Mouse (Mus musculus) frontal cortex, adult (tissue): Measurements from ENCODE around the gene Rpain.

ENCODE experiments used
- ATAC-seq: cut with Nextera tagmentation; 2 replicates; pipeline ENCODE4 v1.9.2; 2017; ENCODE audit warnings: mild to moderate bottlenecking, moderate library complexity, mixed read lengths; ENCODE audit not compliant: low TSS enrichment

Gene Rpain

GRCm38 (mm10) chr11:71001167-71001566 is 31.2 kb downstream of the Rpain start:
- peak; percentile 22; the same call in 1 of the 2 replicates for ATAC-seq

- ATAC-seq, result peak; percentile 45; the same call in 1 of the 2 replicates
These were observed 33.8 kb downstream of the Rpain start for GRCm38 (mm10) chr11:71003611-71004315.

- ATAC-seq, result peak; percentile 96
These were observed 34.3 kb downstream of the Rpain start, which contains the start of gene Dhx33 for GRCm38 (mm10) chr11:71004316-71004773. Gene Dhx33 (minus strand): TSS chr11:71004437.

- ATAC-seq, result no peak
These were observed 35.0 kb downstream of the Rpain start for GRCm38 (mm10) chr11:71005046-71005445.

GRCm38 (mm10) chr11:71007026-71007425 is 37.0 kb downstream of the Rpain start:
- no peak for ATAC-seq

- no peak for ATAC-seq
These were observed 37.8 kb downstream of the Rpain start for GRCm38 (mm10) chr11:71007831-71008230.

GRCm38 (mm10) chr11:71008321-71008720 is 38.3 kb downstream of the Rpain start:
- ATAC-seq, result no peak

GRCm38 (mm10) chr11:71012743-71013142 is 42.7 kb downstream of the Rpain start:
- ATAC-seq, result no peak

GRCm38 (mm10) chr11:71017051-71017450 is 47.0 kb downstream of the Rpain start:
- ATAC-seq, result no peak

- peak; percentile 11; the same call in 1 of the 2 replicates for ATAC-seq
These were observed 48.6 kb downstream of the Rpain start for GRCm38 (mm10) chr11:71018416-71019200.

- peak; percentile 99 for ATAC-seq
These were observed 49.4 kb downstream of the Rpain start, which contains the start of the genes Mis12 and Derl2 for GRCm38 (mm10) chr11:71019201-71020068. Gene Mis12 (plus strand): TSS chr11:71019611. Gene Derl2 (minus strand): TSS chr11:71019841.
